Mouse (Mus musculus): ENCODE measurements around the gene Rlbp1.

Rlbp1 gene

DNA sequence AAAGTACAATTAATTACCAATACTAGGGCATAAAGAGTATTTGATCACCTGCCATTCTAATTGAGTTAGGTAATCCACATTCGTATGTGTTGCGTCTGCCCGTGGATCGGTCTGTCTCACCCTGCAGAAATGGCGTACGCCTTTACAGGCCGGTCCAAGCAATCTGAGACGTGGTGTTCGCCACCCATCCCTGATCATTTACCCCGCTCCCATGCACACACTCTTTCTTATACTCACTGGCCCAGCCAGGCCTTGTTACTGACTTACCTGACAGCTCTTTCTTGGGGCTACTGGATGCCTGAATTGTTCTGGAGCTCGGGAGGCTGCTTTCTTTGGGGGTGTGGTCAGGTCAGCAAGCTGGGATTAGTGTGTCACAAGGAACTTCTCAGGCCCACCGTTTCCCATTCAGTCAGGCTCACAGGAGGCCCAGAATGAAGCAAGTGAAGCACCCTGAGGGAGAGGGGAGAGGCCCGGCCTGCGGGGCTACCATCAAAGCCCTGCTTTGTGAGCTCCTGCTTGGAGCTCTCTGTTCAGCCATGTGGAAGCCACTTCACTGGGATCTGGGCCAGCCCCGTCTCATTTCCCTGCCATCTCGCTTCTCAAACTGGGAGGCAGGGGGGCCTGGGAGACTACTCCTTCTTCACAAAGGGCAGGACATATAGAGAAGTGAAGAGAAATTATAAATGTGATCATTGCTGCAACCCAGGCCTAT lies at the start of gene Rlbp1:
Gene Rlbp1 (minus strand): TSS at position 627 of the 712 bp plus-strand sequence.
- DNase-seq (ENCODE audit: low read depth) = no peak

GRCm38 (mm10) chr7:79428243-79428642 lies 41.4 kb upstream of the Rlbp1 start:
- DNase-seq (ENCODE audit: low read depth) = no peak

GRCm38 (mm10) chr7:79425804-79426203 lies 39.0 kb upstream of the Rlbp1 start:
- DNase-seq (ENCODE audit: low read depth) = no peak

- DNase-seq (ENCODE audit: low read depth) = no peak
Measured at GRCm38 (mm10) chr7:79422876-79423275, 36.0 kb upstream of the Rlbp1 start.

GRCm38 (mm10) chr7:79419950-79420349 lies 33.1 kb upstream of the Rlbp1 start:
- no peak for DNase-seq (ENCODE audit: low read depth)

DNA sequence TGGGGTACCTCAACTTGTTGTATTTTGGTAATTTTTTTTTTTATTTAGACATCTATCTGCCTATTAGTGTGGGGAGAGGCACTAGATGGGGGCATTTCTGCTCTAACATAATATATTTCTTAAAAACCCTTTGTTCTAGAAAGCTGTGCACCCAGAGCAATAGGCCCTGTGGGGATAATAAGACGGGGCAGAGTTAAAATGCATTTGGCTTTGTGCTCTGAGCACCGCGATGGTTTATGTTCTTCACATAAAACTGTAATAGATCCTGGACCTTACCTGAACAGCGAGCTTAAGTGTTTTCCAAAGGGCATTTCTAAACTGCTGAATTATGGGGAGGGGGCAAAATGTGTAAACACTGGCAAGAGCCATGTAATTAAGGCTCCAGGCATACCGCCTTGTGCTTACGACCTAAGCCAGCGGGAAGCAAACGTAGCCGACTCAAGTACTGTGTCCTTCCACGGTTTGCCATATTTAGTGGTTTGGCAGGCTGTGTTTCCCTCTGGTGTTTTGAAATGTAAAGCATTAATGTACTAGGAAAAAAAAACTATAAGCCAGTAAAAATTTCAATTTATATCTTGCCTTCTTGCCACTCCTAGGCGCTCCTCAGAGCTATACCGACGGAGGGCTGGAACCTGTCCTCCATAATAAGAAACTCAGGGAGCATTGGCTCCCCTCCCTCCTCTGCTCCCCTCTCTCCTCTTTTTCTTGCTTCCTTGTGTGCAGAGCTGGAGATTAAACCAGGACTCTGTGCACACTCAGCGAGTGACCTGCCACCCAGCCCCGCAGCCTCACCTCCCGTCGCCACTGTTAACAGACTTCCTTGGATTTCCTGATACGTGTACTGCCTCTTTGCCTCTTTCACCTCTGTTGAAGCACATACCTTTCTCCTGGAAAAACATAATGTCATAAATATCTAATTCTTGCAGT lies 27.9 kb upstream of the Rlbp1 start:
- DNase-seq (ENCODE audit: low read depth) = no peak

GRCm38 (mm10) chr7:79400296-79400695 lies 13.4 kb upstream of the Rlbp1 start:
- DNase-seq (ENCODE audit: low read depth) = no peak

DNA sequence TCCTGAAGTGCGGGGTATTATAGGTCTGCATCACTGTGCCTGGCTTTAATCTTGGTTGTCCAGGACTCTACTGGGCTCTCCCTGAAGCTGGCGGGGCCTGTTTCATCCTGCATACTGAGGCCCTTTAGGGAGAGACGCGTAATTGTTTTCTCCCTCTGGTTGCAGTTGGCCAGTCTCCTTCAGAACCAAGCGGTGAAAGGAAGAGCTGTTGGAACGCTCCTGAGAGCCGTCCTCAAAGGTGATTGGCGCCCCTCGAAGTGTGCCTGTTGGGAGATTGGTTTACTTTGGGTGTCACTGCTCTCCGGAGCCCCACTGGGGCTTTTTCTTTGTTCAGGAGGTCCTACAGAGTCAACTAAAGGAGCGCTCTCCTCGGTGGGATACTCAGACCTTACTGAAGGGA lies 12.1 kb upstream of the Rlbp1 start:
- DNase-seq (ENCODE audit: low read depth) = no peak

DNA sequence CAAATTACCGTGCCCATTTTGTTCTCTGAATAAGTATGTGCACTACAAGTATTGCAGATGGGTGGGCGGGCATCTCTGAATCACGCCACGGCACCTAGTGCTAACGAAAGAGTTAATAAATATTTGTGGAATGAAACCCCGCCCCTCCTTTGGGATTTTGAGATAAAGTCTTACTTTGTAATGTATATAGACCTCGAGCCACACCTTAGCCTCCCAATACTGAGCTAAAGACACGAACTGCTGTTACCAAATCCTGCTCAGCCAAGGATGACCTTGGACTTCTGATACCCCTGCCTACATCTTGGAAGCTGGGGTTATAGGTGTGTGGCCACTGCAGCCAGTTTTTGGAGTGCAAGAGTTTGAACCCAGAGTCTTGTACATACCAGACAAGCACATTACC lies 11.6 kb upstream of the Rlbp1 start:
- DNase-seq (ENCODE audit: low read depth) = no peak

GRCm38 (mm10) chr7:79397446-79397963 lies 10.7 kb upstream of the Rlbp1 start:
- DNase-seq (ENCODE audit: low read depth) = no peak

DNA sequence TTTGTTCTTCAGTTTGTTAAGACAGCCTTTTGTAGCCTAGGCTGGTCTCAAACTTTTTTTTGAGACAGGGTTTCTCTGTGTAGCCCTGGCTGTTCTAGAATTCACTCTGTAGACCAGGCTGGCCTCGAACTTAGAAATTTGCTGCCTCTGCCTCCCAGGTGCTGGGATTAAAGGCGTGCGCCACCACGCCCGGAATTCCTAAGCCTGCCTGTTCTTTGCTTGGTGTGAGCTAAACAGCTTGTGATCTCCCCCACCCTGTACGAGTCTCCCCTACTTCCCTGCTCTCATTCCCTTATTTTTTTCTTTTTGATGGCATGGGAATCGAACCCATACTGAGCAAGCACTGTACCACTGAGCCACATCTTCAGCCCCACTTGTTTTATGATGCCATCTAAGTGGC lies 8.3 kb upstream of the Rlbp1 start:
- no peak for DNase-seq (ENCODE audit: low read depth)

- DNase-seq (ENCODE audit: low read depth) = no peak
Measured at GRCm38 (mm10) chr7:79394666-79395065, 7.8 kb upstream of the Rlbp1 start.

GRCm38 (mm10) chr7:79393924-79394323 lies 7.1 kb upstream of the Rlbp1 start:
- no peak for DNase-seq (ENCODE audit: low read depth)

- DNase-seq (ENCODE audit: low read depth) = no peak
Measured at GRCm38 (mm10) chr7:79392860-79393513, 6.1 kb upstream of the Rlbp1 start.

GRCm38 (mm10) chr7:79391883-79392649 lies 5.2 kb upstream of the Rlbp1 start, which contains the start of gene Fanci:
Fanci (plus strand) TSS chr7:79391929.
- peak; percentile 80 for DNase-seq (ENCODE audit: low read depth)

- DNase-seq (ENCODE audit: low read depth) = no peak
Measured at GRCm38 (mm10) chr7:79391471-79391870, 4.6 kb upstream of the Rlbp1 start.

DNA sequence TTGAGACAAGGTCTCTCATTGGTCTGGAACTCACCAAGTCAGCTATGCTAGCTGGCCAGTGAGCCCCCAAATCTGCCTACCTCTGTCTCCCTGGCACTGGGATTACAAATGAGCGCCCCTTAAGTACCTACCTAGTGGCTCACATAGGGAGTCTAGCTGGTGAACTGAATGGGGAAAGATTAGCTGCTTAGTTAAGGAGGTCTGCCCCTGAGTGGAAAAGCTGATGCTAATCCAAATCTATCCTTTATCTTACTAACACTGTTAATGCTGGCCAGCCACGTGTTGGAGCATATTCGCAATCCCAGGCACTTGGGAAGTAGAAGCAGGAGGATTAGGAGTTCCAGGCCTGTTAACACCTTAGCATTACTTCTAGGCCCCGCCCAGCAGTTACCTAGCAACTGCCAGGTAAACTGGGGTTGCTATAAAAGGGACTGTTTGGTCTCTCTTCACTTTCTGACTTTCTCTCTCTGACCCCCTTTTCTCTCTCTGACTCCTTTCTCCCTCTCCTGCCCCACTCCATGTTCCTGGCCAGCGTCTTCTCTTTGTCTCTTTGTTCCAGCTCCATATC lies 3.4 kb upstream of the Rlbp1 start:
- DNase-seq (ENCODE audit: low read depth) = no peak

- DNase-seq (ENCODE audit: low read depth) = no peak
Measured at GRCm38 (mm10) chr7:79388671-79389206, 1.9 kb upstream of the Rlbp1 start.

DNA sequence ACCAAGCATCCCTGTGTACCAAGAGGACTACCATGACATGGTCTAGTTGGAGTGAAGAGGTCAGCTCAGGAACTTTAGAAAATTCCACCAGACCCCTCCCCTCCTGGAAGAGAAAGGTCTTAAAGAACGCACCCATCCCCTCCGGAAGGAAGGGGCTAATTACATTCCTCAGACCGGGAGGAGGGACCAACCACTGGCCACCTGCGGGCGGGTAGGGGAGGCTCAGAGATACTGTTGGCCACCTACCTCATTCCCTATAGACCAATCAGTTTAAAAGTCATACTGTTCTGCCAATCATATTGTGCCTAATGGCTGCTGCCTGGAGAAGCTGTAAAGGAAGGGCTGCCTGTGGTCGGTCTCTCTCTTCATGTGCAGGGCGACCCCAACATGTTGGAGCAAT lies 1.1 kb upstream of the Rlbp1 start:
- no peak for DNase-seq (ENCODE audit: low read depth)

DNA sequence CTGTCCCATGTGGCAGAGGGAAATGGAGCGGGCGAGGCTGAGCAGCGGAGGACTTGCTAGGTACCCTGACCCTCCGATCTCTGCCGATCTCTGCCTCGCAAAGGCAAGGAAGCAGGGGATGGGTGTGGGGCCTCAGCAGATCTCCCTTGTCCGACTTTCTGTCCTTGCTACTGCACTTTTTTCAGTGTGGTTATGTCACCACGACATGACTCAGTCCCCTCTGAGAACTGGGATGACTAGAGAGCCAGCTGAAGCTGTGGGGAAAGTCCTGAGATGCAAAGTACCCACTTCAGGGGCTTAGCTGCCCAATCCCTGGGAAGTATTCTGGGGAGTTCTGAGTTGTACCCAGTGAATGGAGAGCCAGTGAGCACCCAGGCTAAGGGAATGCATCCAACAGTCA lies 292 bp upstream of the Rlbp1 start:
- no peak for DNase-seq (ENCODE audit: low read depth)

Data from fibroblast of lung, adult 2 months (primary cell).